Mouse (Mus musculus) right cerebral cortex, postnatal 36 days (tissue): ENCODE measurements around the gene Arap1.

ENCODE experiments used
- DNase-seq, 2 experiments: peaks; one replicate each; pipeline ENCODE4 v3.0.0; 2022; ENCODE audit warnings: low spot score in 2 of 2, mixed read lengths in 1 of 2

The Arap1 gene

DNA sequence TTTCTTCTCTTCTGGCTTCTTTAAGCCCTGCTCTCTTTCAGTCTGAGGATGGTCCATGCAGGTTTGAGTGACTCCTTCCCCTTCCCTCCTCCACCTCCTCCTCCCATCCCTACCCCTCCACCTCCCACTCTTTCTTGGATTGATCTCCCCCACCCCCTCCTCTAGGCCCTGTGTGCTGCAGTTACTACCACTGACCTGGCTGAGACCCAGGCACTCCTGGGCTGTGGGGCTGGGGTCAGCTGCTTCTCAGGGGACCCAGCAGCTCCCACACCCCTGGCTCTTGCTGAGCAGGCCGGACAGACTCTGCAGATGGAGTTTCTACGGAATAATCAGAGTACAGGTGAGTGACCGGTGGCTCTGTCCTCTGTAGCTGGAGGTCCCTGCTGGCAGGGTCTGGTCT lies 46.7 kb downstream of the Arap1 start:
- no peak for DNase-seq

- no peak for DNase-seq
These were observed 47.6 kb downstream of the Arap1 start for GRCm38 (mm10) chr7:101395471-101395870.

DNA sequence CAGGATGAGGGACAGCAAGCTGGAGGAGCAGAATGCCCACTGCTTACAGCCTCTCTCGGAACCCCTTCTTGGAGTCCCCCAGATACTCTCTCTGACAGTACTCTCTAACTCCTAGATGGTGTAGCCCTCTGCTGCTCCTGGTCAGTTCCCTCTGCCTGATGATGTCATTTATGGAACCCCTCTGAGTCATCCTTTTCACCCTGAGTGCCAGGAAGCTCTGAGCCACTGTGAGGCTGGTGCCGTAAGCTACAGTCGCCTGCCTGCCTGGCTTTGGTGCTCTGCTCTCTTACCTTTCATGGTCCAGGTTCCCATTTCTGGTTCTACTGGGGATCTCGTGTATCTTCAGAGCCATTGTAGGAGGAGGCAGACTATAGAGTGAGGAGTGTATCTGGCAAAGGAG lies 49.3 kb downstream of the Arap1 start:
- DNase-seq = no peak

DNA sequence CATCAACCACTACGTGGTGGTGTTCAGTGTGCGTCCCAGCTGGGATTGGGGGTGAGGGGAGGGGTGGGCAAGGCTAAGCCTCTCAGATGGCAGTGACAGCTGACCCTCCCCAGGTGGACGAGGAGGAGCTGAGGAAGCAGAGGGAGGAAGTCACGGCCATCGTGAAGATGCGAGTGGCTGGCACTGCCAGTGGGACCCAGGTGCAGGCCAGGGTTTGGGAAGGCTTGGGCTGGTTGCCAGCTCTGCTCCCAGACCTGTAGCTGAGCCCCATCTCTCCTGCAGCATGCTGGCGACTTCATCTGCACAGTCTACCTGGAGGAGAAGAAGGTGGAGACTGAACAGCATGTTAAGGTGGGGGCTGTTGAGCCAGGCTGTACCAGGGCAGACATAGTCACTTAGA lies 53.6 kb downstream of the Arap1 start:
- DNase-seq = no peak

GRCm38 (mm10) chr7:101403831-101404230 lies 56.0 kb downstream of the Arap1 start:
- no peak for DNase-seq

GRCm38 (mm10) chr7:101410267-101410936 lies 62.5 kb downstream of the Arap1 start, which contains the start of gene Gm45837:
TSS of gene Gm45837 (plus strand) at chr7:101410886.
- DNase-seq = no peak

DNA sequence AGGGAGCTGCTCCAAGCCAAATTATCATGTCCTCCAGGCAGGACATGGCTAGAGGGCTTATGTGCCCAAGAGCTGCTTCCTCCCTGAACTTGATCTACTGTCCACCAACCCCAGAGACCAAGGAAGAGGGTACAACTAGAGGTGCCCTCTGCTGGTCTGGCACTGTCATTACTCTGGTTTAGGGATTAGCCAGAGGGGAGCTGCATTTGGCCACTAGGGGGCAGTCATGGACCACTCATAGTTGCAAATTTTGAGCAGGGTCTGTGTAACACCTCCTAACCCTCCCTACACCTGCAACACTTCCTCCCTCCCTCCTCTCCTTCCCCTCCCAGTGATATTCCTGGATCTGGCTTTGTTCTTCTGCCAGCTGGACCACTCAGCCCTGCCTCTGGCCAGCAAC lies 64.9 kb downstream of the Arap1 start:
- DNase-seq = peak; percentile 74 to 76

DNA sequence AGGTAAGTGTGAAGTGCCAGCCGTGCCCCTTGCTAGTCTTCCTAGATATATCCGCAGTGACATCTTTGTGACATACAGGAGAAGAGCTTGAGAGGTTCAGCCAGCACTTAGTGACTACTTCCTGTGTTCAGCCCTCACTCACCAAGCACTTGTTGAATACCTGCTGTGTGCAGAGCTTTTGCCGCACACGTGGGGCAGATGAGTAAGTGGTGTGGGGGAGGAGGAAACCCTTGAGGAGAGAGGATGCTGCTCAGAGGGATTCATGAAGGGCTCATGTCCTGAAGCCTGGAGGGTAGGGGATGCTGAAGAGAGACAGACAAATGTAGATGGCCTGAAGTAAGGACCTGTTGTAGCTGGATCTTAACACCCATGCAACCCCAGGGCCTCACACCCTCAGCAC lies 66.3 kb downstream of the Arap1 start:
- no peak for DNase-seq

DNA sequence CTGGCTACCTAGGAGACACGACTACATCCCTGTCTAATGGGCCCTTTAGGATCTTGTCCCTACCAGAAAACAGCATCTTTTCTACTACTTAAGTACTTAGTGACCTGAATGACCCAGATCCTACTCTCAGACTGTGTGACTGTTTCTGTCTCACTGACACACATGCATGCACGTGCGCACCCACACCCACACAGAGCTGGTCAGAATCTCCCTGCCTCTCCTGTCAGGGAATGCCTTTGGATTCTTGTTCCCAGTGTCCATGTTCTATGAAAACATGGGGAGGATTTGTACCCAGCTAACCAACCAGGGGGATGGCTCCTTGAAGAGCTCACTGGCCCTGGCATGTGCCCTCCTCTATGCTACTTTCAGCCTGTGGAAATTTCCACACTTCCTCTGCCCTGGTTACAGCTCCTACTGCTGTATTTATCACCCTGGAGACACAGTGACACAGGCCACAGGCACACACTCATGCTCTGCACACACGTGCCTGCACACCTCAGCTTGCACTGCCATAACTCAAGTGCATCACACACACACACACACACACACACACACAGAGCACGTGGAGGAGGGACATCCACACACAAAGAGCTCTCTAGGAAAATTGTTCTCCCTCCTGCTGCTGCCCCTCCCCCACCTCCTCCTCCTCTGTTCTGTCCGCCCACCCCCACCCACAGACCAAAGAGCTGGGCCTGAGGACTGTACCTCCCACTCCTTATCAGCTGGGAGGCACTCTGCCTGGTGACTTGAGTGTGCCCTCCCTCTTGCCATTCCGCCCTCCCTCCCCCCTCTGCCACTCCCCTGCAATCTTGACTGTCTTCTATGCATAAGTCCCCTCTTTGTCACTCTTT lies 67.0 kb downstream of the Arap1 start:
- DNase-seq = peak; percentile 46 to 49

DNA sequence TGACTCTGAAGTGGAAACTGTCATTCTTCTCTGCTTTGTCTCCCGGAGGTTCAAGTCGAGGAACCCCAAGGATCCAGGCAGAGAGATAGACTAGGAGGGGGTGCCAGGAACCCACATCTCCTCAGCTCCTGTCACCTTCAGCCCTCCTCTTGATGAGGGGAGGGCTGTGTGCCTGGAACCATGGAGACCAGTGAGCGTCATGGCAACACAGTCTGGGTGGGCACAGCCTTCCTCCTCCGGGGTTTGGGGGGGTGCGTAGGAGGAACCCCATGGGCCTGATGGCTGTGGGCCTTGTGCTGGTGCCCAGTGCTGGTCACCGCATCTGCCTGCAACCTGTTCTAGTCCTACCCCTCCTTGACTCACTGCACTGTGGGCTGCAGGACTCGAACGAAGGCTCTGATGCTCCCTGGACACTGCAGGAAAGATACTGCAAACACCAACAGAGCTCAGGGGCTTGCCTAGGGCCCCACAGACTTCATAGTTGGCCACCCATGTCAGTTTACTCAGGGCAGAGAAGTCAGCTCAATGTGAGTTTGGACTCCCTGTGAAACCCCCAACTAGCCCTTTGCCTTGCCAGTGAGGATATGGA lies 67.7 kb downstream of the Arap1 start:
- DNase-seq = peak; percentile 33 to 48

GRCm38 (mm10) chr7:101416391-101416790 lies 68.5 kb downstream of the Arap1 start:
- no peak for DNase-seq

DNA sequence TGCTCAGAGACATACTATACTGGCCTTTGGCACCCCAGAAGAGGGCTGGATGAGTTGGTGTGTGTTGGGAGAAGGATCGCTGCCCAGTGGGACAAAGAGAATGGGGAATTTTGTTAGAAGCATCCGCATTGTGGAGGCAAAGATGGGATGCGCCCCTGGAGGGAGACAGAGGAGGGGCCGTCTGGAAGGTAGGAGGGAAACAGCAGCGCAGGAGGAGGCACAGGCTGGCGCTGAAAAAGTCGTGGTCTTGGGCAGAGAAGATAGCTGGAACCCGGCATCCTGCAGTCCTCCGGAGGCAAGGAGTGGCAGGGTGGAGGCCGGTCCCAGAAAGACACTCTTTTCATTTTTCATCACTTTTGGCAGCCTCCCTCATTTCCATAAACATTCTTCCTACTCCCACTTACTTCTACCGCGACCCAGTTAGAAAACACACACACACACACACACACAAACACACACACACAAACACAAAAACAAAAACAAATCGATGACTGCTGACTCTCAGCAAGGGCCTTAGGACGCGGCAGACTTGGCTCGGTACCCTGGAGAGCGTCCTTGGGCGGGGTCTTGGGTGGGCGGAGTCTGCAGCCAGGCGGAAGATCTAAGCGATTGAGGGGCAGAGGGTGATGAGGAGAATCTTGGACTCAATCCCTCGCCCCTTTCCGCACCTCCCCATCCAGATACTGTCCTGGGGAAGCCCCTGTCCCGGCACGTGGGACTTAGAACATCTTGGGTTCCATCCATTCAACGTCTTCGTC lies 71.3 kb downstream of the Arap1 start:
- DNase-seq = no peak

DNA sequence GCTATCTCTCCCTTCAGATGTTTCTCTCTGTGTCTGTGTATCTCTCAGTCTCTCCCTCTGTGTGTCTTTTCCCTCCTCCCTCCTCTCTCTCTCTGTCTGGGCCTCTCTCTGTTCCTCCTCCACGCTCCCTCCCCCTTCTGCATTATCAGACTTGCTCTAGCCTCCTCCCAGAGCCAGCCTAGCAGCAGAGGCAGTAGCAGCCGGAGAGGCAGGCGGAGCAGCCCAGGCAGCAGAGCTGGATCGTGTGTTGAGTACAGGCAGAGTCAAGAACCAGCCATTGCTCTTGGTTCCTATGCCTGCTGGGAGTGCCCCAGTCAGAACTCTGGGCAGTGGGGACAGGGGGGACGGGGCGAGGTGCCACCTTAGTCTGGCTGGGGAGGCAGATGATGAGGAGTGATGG lies 73.7 kb downstream of the Arap1 start, which contains the start of gene Pde2a:
Pde2a (plus strand) TSS at position 163 of the 400 bp plus-strand sequence.
- DNase-seq = peak; percentile 73 to 85

- no peak for DNase-seq
These were observed 74.2 kb downstream of the Arap1 start for GRCm38 (mm10) chr7:101422069-101422468.

GRCm38 (mm10) chr7:101422646-101423045 lies 74.8 kb downstream of the Arap1 start:
- no peak for DNase-seq

GRCm38 (mm10) chr7:101423970-101424369 lies 76.1 kb downstream of the Arap1 start:
- DNase-seq = no peak

DNA sequence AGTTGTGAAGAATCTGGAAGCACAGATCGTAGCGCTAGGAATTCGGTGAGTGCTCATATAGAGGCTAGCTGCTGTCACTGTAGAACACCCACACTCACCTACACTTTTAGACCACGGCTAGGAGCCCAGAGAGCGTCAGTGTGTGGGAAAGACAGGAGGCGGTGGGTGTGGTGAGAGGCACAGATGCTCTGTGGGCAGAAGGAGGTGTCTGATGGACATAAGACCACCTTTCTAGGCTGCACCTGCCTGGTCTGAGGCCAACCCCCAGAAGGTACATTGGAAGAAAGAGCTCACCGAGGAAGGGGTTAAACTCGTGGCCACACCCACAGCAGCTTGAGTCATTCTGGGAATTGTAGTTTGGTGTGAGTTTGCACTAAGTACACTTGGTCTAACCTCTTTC lies 78.8 kb downstream of the Arap1 start:
- DNase-seq = peak; percentile 56 to 81

- peak in 1 of 2 experiments; percentile 54 for DNase-seq
These were observed 79.9 kb downstream of the Arap1 start for GRCm38 (mm10) chr7:101427736-101428135.

DNA sequence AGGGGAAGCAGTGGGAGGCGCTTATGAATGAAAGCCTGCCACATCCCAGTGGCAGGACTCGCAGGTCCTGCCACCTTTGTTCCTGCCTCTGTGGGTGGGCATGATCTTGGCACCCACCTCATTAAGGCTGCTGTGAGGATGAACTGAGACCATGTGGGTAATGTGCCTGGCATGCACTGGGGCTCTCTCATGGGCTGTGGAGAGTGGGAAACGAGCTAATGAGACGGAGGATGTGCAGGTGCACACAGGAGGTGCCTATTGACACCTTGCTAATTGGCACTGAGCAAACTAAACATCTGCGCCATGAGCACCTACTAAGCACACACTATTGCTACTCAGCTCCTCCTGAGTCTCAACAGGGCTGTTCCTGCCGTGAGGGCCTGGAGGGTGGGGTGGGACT lies 87.2 kb downstream of the Arap1 start:
- no peak for DNase-seq

- no peak for DNase-seq
These were observed 90.0 kb downstream of the Arap1 start for GRCm38 (mm10) chr7:101437876-101438275.

DNA sequence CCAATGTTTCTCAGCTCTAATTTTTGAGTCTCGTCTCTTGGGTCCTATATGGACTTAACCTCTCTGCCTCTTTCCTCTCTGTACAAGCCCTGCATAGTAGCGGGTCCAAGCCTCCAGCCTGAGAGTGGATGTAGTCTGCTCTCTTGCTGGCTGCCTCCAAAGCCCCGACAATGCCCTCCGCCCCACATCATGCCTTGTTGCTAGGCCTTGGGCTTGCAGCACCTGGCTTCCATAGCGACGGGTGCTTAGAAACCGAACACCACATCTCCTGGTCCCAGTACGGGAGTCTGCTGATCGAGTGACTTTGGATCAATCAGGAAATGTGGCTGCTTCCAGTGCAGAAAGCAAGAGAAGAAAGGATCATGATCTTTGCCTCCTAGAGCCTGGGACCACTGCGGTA lies 95.2 kb downstream of the Arap1 start:
- DNase-seq = no peak

- DNase-seq = no peak
These were observed 96.3 kb downstream of the Arap1 start for GRCm38 (mm10) chr7:101444211-101444610.
